Mouse (Mus musculus): Measurements from ENCODE around the gene Nmrk1. TPM values are rescaled to one million over a fixed set of nuclear protein-coding genes. Genes with fewer than 3 reads are reported as not detected.

The Nmrk1 gene
- polyA plus RNA-seq, 1 experiment from 2014 or later = 6.6 TPM

Other genes with a start within 250 kb of the Nmrk1 start
- gene Ostf1, start 127 bp upstream of the Nmrk1 start, polyA plus RNA-seq (2014; fragmentation: Nextera tagmentation; extraction: Ambion mirVana) = 51.8 and 54.3 TPM in 2 replicates
- 15.4 and 16.1 TPM in 2 replicates for gene Carnmt1, start 38.8 kb downstream of the Nmrk1 start, polyA plus RNA-seq (2014; fragmentation: Nextera tagmentation; extraction: Ambion mirVana)
- gene D030056L22Rik, start 81.2 kb downstream of the Nmrk1 start, polyA plus RNA-seq (2014; fragmentation: Nextera tagmentation; extraction: Ambion mirVana) = 61.2 and 73.5 TPM in 2 replicates
- 0.44 and 0.51 TPM in 2 replicates for gene Trpm6, start 118.0 kb downstream of the Nmrk1 start, polyA plus RNA-seq (2014; fragmentation: Nextera tagmentation; extraction: Ambion mirVana)